Mouse (Mus musculus): Measurements from ENCODE around the gene Gpr162. TPM values are rescaled to one million over a fixed set of nuclear protein-coding genes. Genes with fewer than 3 reads are reported as not detected.

Gpr162 gene
- polyA plus RNA-seq, 1 experiment from 2014 or later: 11.3 TPM

GRCm38 (mm10) chr6:124856916-124857839 is 6.6 kb downstream of the Gpr162 start, which contains the start of gene P3h3:
TSS of gene P3h3 (minus strand) at chr6:124857752.
- Histone ChIP-seq H3K36me3 (peaks cover 4% of the 10 kb centered on the region), H3K4me1 (peaks cover 56% of the 10 kb centered on the region), H3K4me3 (peak within 1 kb of the TSS; percentile 66), H3K9me3 (replicated peaks) (no peaks in the 10 kb centered on the region), H3K4me2 (replicated peaks) (peak within 1 kb of the TSS; percentile 71), H3K27ac (peak within 1 kb of the TSS; percentile 95), H3K9ac (peak within 1 kb of the TSS; percentile 88), H3K27me3 (peaks cover 11% of the 10 kb centered on the region; the same call in 1 of the 2 replicates)
- WGBS: under 1% methylated on average over 73 of the region's 86 CpGs
- ATAC-seq (ENCODE audit: low FRiP score): peak; percentile 91

GRCm38 (mm10) chr6:124856321-124856720 is 7.5 kb downstream of the Gpr162 start:
- peaks cover 11% of the 10 kb centered on the region; the same call in 1 of the 2 replicates for H3K27me3 ChIP-seq
- 11% methylated on average over 14 of the region's 14 CpGs for WGBS
- peak overlapping the region; percentile 95 for H3K27ac ChIP-seq
- ATAC-seq (ENCODE audit: low FRiP score): peak; percentile 59
- peak overlapping the region; percentile 66 for H3K4me3 ChIP-seq
- H3K4me1 ChIP-seq: peaks cover 48% of the 10 kb centered on the region
- H3K9ac ChIP-seq: peak overlapping the region; percentile 88
- H3K9me3 ChIP-seq (replicated peaks): no peaks in the 10 kb centered on the region
- peaks cover 4% of the 10 kb centered on the region for H3K36me3 ChIP-seq
- H3K4me2 ChIP-seq (replicated peaks): peak overlapping the region; percentile 71

- H3K4me3 ChIP-seq: no peak overlapping the region
- no peak overlapping the region for H3K9ac ChIP-seq
- no peak overlapping the region for H3K4me2 ChIP-seq (replicated peaks)
- WGBS: 78% methylated on average over 12 of the region's 12 CpGs
- H3K4me1 ChIP-seq: peaks cover 33% of the 10 kb centered on the region
- H3K27ac ChIP-seq: no peak overlapping the region
- peaks cover 11% of the 10 kb centered on the region for H3K27me3 ChIP-seq
- no peak for ATAC-seq (ENCODE audit: low FRiP score)
- peaks cover 4% of the 10 kb centered on the region for H3K36me3 ChIP-seq
- H3K9me3 ChIP-seq (replicated peaks): no peaks in the 10 kb centered on the region
Measured at GRCm38 (mm10) chr6:124854647-124855046, 9.1 kb downstream of the Gpr162 start.

GRCm38 (mm10) chr6:124850535-124850934 is 13.2 kb downstream of the Gpr162 start:
- Histone ChIP-seq H3K4me2 (replicated peaks) (no peak overlapping the region), H3K27ac (no peak overlapping the region), H3K9ac (no peak overlapping the region), H3K4me3 (no peak overlapping the region), H3K4me1 (peaks cover 8% of the 10 kb centered on the region), H3K27me3 (no peaks in the 10 kb centered on the region; the same call in 1 of the 2 replicates), H3K9me3 (replicated peaks) (no peaks in the 10 kb centered on the region), H3K36me3 (peaks cover 4% of the 10 kb centered on the region)
- WGBS: 48% methylated on average over 8 of the region's 8 CpGs
- ATAC-seq (ENCODE audit: low FRiP score): no peak

- 10% methylated on average over 9 of the region's 9 CpGs for WGBS
- no peak overlapping the region for H3K4me2 ChIP-seq (replicated peaks)
Measured at GRCm38 (mm10) chr6:124847305-124847704, 16.5 kb downstream of the Gpr162 start.

GRCm38 (mm10) chr6:124840241-124841167 is 23.3 kb downstream of the Gpr162 start, which contains the start of gene Gnb3:
TSS of gene Gnb3 (minus strand) at chr6:124840275.
- peaks cover 19% of the 10 kb centered on the region for H3K4me1 ChIP-seq
- peaks cover 8% of the 10 kb centered on the region; the same call in 1 of the 2 replicates for H3K27me3 ChIP-seq
- 0 out of 2 replicates have a peak within 1 kb of the TSS, but pooled peaks have one; percentile 40 for H3K27ac ChIP-seq
- peak within 1 kb of the TSS; percentile 47 for H3K9ac ChIP-seq
- ATAC-seq (ENCODE audit: low FRiP score): 0 out of 2 replicates have a peak, but pooled peaks have one; percentile 7
- 33% methylated on average over 15 of the region's 15 CpGs for WGBS
- no peak within 1 kb of the TSS for H3K4me3 ChIP-seq
- H3K36me3 ChIP-seq: peaks cover 23% of the 10 kb centered on the region
- H3K9me3 ChIP-seq (replicated peaks): no peaks in the 10 kb centered on the region
- peak within 1 kb of the TSS; percentile 21; the same call in 1 of the 2 replicates for H3K4me2 ChIP-seq (replicated peaks)

More at GRCm38 (mm10) chr6:124847305-124847704, 16.5 kb downstream of the Gpr162 start:
- Histone ChIP-seq H3K9ac (0 out of 2 replicates have a peak overlapping the region, but pooled peaks have one; percentile 15), H3K4me1 (peaks cover 5% of the 10 kb centered on the region; the same call in 1 of the 2 replicates), H3K9me3 (replicated peaks) (no peaks in the 10 kb centered on the region), H3K36me3 (peaks cover 14% of the 10 kb centered on the region), H3K27me3 (no peaks in the 10 kb centered on the region; the same call in 1 of the 2 replicates), H3K27ac (peak overlapping the region; percentile 58; the same call in 1 of the 2 replicates), H3K4me3 (no peak overlapping the region)
- ATAC-seq (ENCODE audit: low FRiP score): peak; percentile 88

GRCm38 (mm10) chr6:124839805-124840204 is 24.0 kb downstream of the Gpr162 start:
- Histone ChIP-seq H3K27me3 (peaks cover 8% of the 10 kb centered on the region; the same call in 1 of the 2 replicates), H3K4me2 (replicated peaks) (peak overlapping the region; percentile 21; the same call in 1 of the 2 replicates), H3K36me3 (peaks cover 18% of the 10 kb centered on the region), H3K9me3 (replicated peaks) (no peaks in the 10 kb centered on the region), H3K27ac (0 out of 2 replicates have a peak overlapping the region, but pooled peaks have one; percentile 40), H3K4me3 (no peak overlapping the region), H3K4me1 (peaks cover 22% of the 10 kb centered on the region), H3K9ac (peak overlapping the region; percentile 47)
- WGBS: 12% methylated on average over 8 of the region's 8 CpGs
- ATAC-seq (ENCODE audit: low FRiP score): peak; percentile 20; the same call in 1 of the 2 replicates

GRCm38 (mm10) chr6:124836411-124836810 is 27.4 kb downstream of the Gpr162 start:
- Histone ChIP-seq H3K9ac (no peak overlapping the region), H3K27ac (no peak overlapping the region), H3K9me3 (replicated peaks) (no peaks in the 10 kb centered on the region), H3K27me3 (peaks cover 8% of the 10 kb centered on the region; the same call in 1 of the 2 replicates), H3K4me1 (peaks cover 28% of the 10 kb centered on the region), H3K36me3 (peaks cover 24% of the 10 kb centered on the region), H3K4me2 (replicated peaks) (no peak overlapping the region), H3K4me3 (no peak overlapping the region)
- ATAC-seq (ENCODE audit: low FRiP score): no peak
- 82% methylated on average over 7 of the region's 7 CpGs for WGBS

GRCm38 (mm10) chr6:124835531-124835930 is 28.3 kb downstream of the Gpr162 start:
- peaks cover 33% of the 10 kb centered on the region for H3K4me1 ChIP-seq
- WGBS: 52% methylated on average over 10 of the region's 10 CpGs
- H3K4me3 ChIP-seq: no peak overlapping the region
- peaks cover 8% of the 10 kb centered on the region; the same call in 1 of the 2 replicates for H3K27me3 ChIP-seq
- H3K9me3 ChIP-seq (replicated peaks): no peaks in the 10 kb centered on the region
- no peak overlapping the region for H3K27ac ChIP-seq
- H3K9ac ChIP-seq: peak overlapping the region; percentile 24; the same call in 1 of the 2 replicates
- no peak for ATAC-seq (ENCODE audit: low FRiP score)
- peaks cover 20% of the 10 kb centered on the region for H3K36me3 ChIP-seq
- H3K4me2 ChIP-seq (replicated peaks): no peak overlapping the region

- no peaks in the 10 kb centered on the region for H3K9me3 ChIP-seq (replicated peaks)
- peak overlapping the region; percentile 35; the same call in 1 of the 2 replicates for H3K9ac ChIP-seq
- no peak for ATAC-seq (ENCODE audit: low FRiP score)
- no peak overlapping the region for H3K4me3 ChIP-seq
- H3K4me2 ChIP-seq (replicated peaks): no peak overlapping the region
- 85% methylated on average over 6 of the region's 6 CpGs for WGBS
- peaks cover 20% of the 10 kb centered on the region for H3K36me3 ChIP-seq
- H3K4me1 ChIP-seq: peaks cover 28% of the 10 kb centered on the region
- peaks cover 5% of the 10 kb centered on the region; the same call in 1 of the 2 replicates for H3K27me3 ChIP-seq
- no peak overlapping the region for H3K27ac ChIP-seq
Measured at GRCm38 (mm10) chr6:124834512-124835081, 29.2 kb downstream of the Gpr162 start.

GRCm38 (mm10) chr6:124831649-124832048 is 32.1 kb downstream of the Gpr162 start:
- Histone ChIP-seq H3K4me3 (no peak overlapping the region), H3K27me3 (no peaks in the 10 kb centered on the region), H3K9me3 (replicated peaks) (no peaks in the 10 kb centered on the region), H3K4me2 (replicated peaks) (peak overlapping the region; percentile 72; the same call in 1 of the 2 replicates), H3K36me3 (peaks cover 20% of the 10 kb centered on the region), H3K27ac (no peak overlapping the region), H3K4me1 (peaks cover 31% of the 10 kb centered on the region), H3K9ac (no peak overlapping the region)
- ATAC-seq (ENCODE audit: low FRiP score): no peak
- 94% methylated on average over 8 of the region's 8 CpGs for WGBS
